Mouse (Mus musculus) MEL (cell line): Measurements from ENCODE around the gene Gm9.
A peak's percentile ranks its signal among the peaks of the same experiment; 100 is the strongest.

Source experiments
- CHD2 ChIP-seq: IDR thresholded peaks from 2 replicates; pipeline ENCODE4 v1.6.1; 2011; ENCODE audit warnings: low read length, improper control_type of control experiment
- CTCF ChIP-seq, 3 experiments: IDR thresholded peaks in 2 of 3; conservative IDR thresholded peaks in 1 of 3; 2 replicates each; pipeline ENCODE4 v1.5.1; 2011 to 2012; ENCODE audit warnings: low read length in 3 of 3, low read depth in 2 of 3, mild to moderate bottlenecking in 2 of 3, improper control_type of control experiment in 1 of 3, inconsistent platforms in 1 of 3, mixed read lengths in 1 of 3, moderate library complexity in 1 of 3; ENCODE audit not compliant: control insufficient read depth in 1 of 3, insufficient read depth in 1 of 3, poor library complexity in 1 of 3, severe bottlenecking in 1 of 3
- HCFC1 ChIP-seq: IDR thresholded peaks from 2 replicates; pipeline ENCODE4 v1.6.1; 2012; ENCODE audit warnings: low read depth, mild to moderate bottlenecking, inconsistent platforms, low read length, improper control_type of control experiment, moderate library complexity
- POLR2A ChIP-seq, 2 experiments: IDR thresholded peaks; 2 replicates each; pipeline ENCODE4 v1.6.1; 2011 to 2012; ENCODE audit warnings: low read length in 2 of 2, mild to moderate bottlenecking in 2 of 2, control low read depth in 1 of 2, improper control_type of control experiment in 1 of 2, low read depth in 1 of 2, moderate library complexity in 1 of 2; ENCODE audit not compliant: control insufficient read depth in 1 of 2, insufficient read depth in 1 of 2, poor library complexity in 1 of 2
- POLR2AphosphoS5 ChIP-seq: IDR thresholded peaks from 2 replicates; pipeline ENCODE4 v1.6.1; 2012; ENCODE audit warnings: low read depth, borderline replicate concordance, mild to moderate bottlenecking, inconsistent platforms, low read length, moderate library complexity, mixed read lengths
- TCF12 ChIP-seq: IDR thresholded peaks from 2 replicates; pipeline ENCODE4 v1.6.1; 2014; ENCODE audit warnings: low read depth, mild to moderate bottlenecking, inconsistent platforms, low read length, improper control_type of control experiment, moderate library complexity

DNA sequence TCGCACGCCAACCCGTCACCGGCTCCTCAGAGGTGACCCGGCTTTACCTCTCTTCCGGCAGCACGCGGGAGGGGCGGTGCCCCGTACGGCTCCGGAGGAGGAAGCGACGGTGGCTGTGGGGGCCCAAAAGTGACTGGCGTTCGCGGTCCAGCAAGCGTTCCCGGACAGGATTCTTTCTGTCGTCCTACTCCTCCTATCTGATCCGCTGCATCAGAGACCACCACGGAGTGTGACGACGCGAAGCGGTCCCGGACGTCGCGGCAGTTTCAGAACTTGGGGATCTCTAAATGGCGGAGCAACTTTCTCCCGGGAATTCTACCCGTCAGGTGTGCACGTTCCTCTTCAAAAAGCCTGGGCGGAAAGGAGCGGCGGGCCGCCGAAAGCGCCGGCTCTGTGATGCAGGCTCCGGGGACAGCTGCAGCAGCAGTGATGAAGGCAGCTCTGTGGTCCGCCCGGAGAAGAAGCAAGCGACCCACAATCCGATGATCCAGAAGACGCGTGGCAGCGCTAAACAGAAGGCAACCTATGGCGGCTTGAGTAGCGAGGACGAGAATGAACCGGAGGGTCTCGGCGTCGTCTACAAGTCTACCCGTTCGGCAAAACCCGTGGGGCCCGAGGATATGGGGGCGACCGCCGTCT is 19.6 kb downstream of the Gm9 start, which contains the start of the genes Ndufa1 and Rnf113a1:
- TF ChIP-seq POLR2AphosphoS5 (no peak), HCFC1 (peak; percentile 89), CHD2 (no peak), TCF12 (peak; percentile 45; the same call in 1 of the 2 replicates), CTCF (IDR thresholded peaks at IDR 0.05 in 2 of 3, conservative IDR thresholded peaks at IDR 0.05 in 1 of 3; ENCODE audit: control insufficient read depth in 1 of 3, insufficient read depth in 1 of 3, low read depth in 2 of 3, low read length in 3 of 3, poor library complexity in 1 of 3, severe bottlenecking in 1 of 3) (no peak), POLR2A (IDR thresholded peaks at IDR 0.05; ENCODE audit: control insufficient read depth in 1 of 2, insufficient read depth in 1 of 2, low read depth in 1 of 2, low read length in 2 of 2, poor library complexity in 1 of 2) (peak in 1 of 2 experiments; percentile 63; a peak in 1 of 4 replicates)
